Mouse (Mus musculus) midbrain, embryonic 11.5 days (tissue): ENCODE results near the gene Slc5a10. TPM values are rescaled to one million over a fixed set of nuclear protein-coding genes. Genes with fewer than 3 reads are reported as not detected.

Source experiments
- ATAC-seq: fragments of 200-750 bp; cut with Nextera tagmentation; 2 replicates; pipeline ENCODE4 v1.8.0; 2017; ENCODE audit warnings: moderate TSS enrichment, moderate library complexity; ENCODE audit not compliant: low FRiP score
- DNase-seq: peaks from one replicate; pipeline ENCODE4 v3.0.0; 2015; ENCODE audit warnings: low spot score; ENCODE audit errors: missing footprints
- H3K27ac ChIP-seq: fragments of 300-500 bp; sonication (generic); 2 replicates; pipeline ENCODE4 v1.5.1; 2014; ENCODE audit warnings: low read depth, low read length
- H3K27me3 ChIP-seq: fragments of 300-500 bp; sonication (generic); 2 replicates; pipeline ENCODE4 v1.6.1; 2014; ENCODE audit warnings: mild to moderate bottlenecking, low read length, moderate library complexity, mixed read lengths; ENCODE audit not compliant: control insufficient read depth, insufficient read depth
- H3K36me3 ChIP-seq: fragments of 300-500 bp; sonication (generic); 2 replicates; pipeline ENCODE4 v1.6.1; 2014; ENCODE audit warnings: mild to moderate bottlenecking, low read length, moderate library complexity, mixed read lengths; ENCODE audit not compliant: control insufficient read depth, insufficient read depth
- H3K4me1 ChIP-seq: fragments of 300-500 bp; sonication (generic); 2 replicates; pipeline ENCODE4 v1.6.1; 2014; ENCODE audit warnings: low read length; ENCODE audit not compliant: control insufficient read depth, insufficient read depth
- H3K4me2 ChIP-seq: fragments of 300-500 bp; sonication (generic); 2 replicates; pipeline ENCODE4 v1.6.1; 2014; ENCODE audit warnings: mild to moderate bottlenecking, moderate library complexity
- H3K4me3 ChIP-seq: fragments of 300-500 bp; sonication (generic); 2 replicates; pipeline ENCODE4 v1.5.1; 2014; ENCODE audit warnings: low read depth, low read length
- H3K9ac ChIP-seq: fragments of 300-500 bp; sonication (generic); 2 replicates; pipeline ENCODE4 v1.6.1; 2014; ENCODE audit warnings: low read length
- H3K9me3 ChIP-seq: fragments of 300-500 bp; sonication (generic); 2 replicates; pipeline ENCODE4 v1.6.1; 2016; ENCODE audit warnings: low read length; ENCODE audit not compliant: control insufficient read depth
- WGBS: fragments of 180-500 bp; shearing (Covaris S2); extraction: QIAGEN DNeasy Blood & Tissue Kit; methylation state at CpG from one replicate; pipeline ENCODE4 v1.1.7; 2014; 5-methylcytosine and 5-hydroxymethylcytosine counted together
- polyA plus RNA-seq: library from polyadenylated mRNA; unstranded; fragments of >200 nt; fragmentation: Nextera tagmentation; extraction: Ambion mirVana; gene quantifications from 2 replicates; pipeline ENCODE4 v1.2.1, GENCODE M21; 2014

The Slc5a10 gene
- polyA plus RNA-seq, 1 experiment from 2014 or later = not detected

- ATAC-seq (no peak), DNase-seq (no peak)
- Histone ChIP-seq H3K36me3 (no peaks in the 10 kb centered on the region), H3K4me2 (no peak overlapping the region), H3K4me1 (no peaks in the 10 kb centered on the region), H3K27ac (no peak overlapping the region), H3K4me3 (no peak overlapping the region), H3K9ac (no peak overlapping the region), H3K27me3 (no peaks in the 10 kb centered on the region; the same call in 1 of the 2 replicates), H3K9me3 (no peaks in the 10 kb centered on the region)
- 84% methylated on average over 5 of the region's 5 CpGs for WGBS
Measured at GRCm38 (mm10) chr11:61667782-61668181, 52.8 kb downstream of the Slc5a10 start.

GRCm38 (mm10) chr11:61667248-61667647 lies 53.4 kb downstream of the Slc5a10 start:
- Histone ChIP-seq H3K36me3 (no peaks in the 10 kb centered on the region), H3K27me3 (no peaks in the 10 kb centered on the region; the same call in 1 of the 2 replicates), H3K9me3 (no peaks in the 10 kb centered on the region), H3K9ac (no peak overlapping the region), H3K4me2 (no peak overlapping the region), H3K27ac (no peak overlapping the region), H3K4me3 (no peak overlapping the region), H3K4me1 (no peaks in the 10 kb centered on the region)
- 80% methylated on average over 5 of the region's 5 CpGs for WGBS
- ATAC-seq = no peak
- DNase-seq = no peak

DNA sequence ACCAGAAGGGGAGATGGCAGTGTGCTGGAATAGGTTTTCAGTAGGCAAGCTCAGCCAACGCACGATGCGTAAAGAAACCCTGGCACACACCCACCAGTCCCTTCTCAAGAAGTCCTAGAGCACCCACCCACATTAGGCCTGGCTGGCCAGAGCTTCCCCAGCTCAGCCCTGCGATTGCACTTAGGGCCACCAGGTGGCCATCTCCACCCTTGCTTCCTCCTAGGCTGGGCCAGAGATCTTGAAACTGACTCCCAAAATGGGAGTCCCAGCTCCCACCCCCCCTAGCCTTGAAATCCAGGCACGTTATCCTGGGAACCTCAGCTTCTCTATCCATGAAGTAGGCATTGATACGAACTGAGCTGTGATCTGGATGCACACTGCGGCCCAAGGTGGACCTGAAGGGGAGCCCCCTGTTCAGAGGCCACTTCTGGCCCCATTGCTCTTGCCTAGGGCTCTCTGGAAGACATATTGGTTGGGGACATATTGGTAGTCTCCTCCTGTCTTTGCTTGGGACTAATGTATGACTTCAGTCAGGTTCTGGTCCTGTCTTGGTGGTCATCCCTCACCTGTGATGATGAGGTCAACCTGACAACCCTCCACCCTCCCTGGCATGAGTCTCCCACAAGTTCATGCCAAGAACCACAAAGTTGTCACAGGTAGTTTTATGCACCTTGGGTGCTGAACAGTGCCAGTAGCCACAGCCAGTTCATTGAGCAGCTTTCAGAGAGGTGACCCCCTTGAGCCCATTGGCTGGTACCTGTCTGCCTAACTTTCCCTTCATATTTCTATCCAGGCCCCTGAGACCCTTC lies 54.4 kb downstream of the Slc5a10 start:
- Histone ChIP-seq H3K27me3 (no peaks in the 10 kb centered on the region), H3K4me2 (no peak overlapping the region), H3K27ac (no peak overlapping the region), H3K9ac (no peak overlapping the region), H3K4me3 (no peak overlapping the region), H3K9me3 (no peaks in the 10 kb centered on the region), H3K4me1 (no peaks in the 10 kb centered on the region), H3K36me3 (no peaks in the 10 kb centered on the region)
- DNase-seq = no peak
- 50% methylated on average over 7 of the region's 7 CpGs for WGBS
- ATAC-seq = no peak

DNA sequence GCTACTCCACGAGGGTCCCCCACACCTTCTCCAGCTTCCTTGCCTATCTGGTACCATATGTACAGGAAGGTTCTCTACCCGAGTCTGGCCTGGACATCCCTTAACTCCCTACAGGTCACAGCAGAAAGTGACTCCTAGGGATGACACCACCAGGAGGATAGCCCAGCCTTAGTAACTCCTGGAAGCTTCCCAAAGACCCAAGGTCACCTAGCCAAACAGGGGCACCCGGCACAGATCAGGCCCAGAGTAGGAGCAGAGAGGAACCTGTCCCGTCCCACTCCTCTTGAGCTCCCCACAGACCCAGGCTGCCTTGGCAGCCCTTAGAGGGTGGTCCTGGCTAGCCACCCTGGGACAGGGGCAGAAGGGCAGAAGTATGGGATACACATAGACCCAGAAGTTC lies 55.2 kb downstream of the Slc5a10 start:
- WGBS = 87% methylated on average over 4 of the region's 4 CpGs
- Histone ChIP-seq H3K4me1 (no peaks in the 10 kb centered on the region), H3K36me3 (no peaks in the 10 kb centered on the region), H3K4me2 (no peak overlapping the region), H3K4me3 (no peak overlapping the region), H3K27ac (no peak overlapping the region), H3K9ac (no peak overlapping the region), H3K27me3 (no peaks in the 10 kb centered on the region), H3K9me3 (no peaks in the 10 kb centered on the region)
- ATAC-seq (no peak), DNase-seq (no peak)

- DNase-seq = no peak
- H3K4me2 ChIP-seq = no peak overlapping the region
Measured at GRCm38 (mm10) chr11:61662189-61662588, 58.4 kb downstream of the Slc5a10 start.

GRCm38 (mm10) chr11:61660806-61661392 lies 59.7 kb downstream of the Slc5a10 start:
- H3K27ac ChIP-seq = no peak overlapping the region
- H3K9me3 ChIP-seq = no peaks in the 10 kb centered on the region
- 78% methylated on average over 7 of the region's 7 CpGs for WGBS
- H3K9ac ChIP-seq = no peak overlapping the region
- DNase-seq (no peak), ATAC-seq (no peak)
- no peaks in the 10 kb centered on the region for H3K36me3 ChIP-seq
- no peak overlapping the region for H3K4me3 ChIP-seq
- no peaks in the 10 kb centered on the region for H3K27me3 ChIP-seq
- H3K4me2 ChIP-seq = no peak overlapping the region
- H3K4me1 ChIP-seq = no peaks in the 10 kb centered on the region

More at GRCm38 (mm10) chr11:61662189-61662588, 58.4 kb downstream of the Slc5a10 start:
- Histone ChIP-seq H3K36me3 (no peaks in the 10 kb centered on the region), H3K9me3 (no peaks in the 10 kb centered on the region), H3K27ac (no peak overlapping the region), H3K4me3 (no peak overlapping the region), H3K4me1 (no peaks in the 10 kb centered on the region), H3K27me3 (no peaks in the 10 kb centered on the region), H3K9ac (no peak overlapping the region)
- 92% methylated on average over 5 of the region's 5 CpGs for WGBS
- no peak for ATAC-seq

DNA sequence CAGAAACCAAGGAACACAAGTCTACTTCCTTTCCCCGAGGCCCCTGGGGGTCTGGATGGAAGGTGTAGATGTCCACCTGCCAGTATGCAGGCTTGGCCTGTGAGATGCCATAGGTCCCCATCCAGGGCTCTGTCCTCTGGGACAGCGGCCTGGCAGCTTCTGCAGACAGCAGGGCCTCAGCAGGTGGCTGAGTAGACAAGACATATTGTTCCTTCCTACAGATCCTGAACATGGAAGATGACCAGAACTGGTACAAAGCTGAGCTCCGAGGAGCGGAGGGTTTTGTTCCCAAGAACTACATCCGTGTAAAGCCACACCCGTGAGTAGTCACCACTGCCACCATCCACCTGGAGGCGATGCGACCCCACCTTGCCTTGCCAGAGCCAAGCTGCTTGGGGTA lies 60.6 kb downstream of the Slc5a10 start:
- 87% methylated on average over 8 of the region's 8 CpGs for WGBS
- Histone ChIP-seq H3K27ac (no peak overlapping the region), H3K9ac (no peak overlapping the region), H3K4me1 (no peaks in the 10 kb centered on the region), H3K27me3 (no peaks in the 10 kb centered on the region), H3K4me3 (no peak overlapping the region), H3K4me2 (no peak overlapping the region), H3K36me3 (no peaks in the 10 kb centered on the region), H3K9me3 (no peaks in the 10 kb centered on the region)
- no peak for ATAC-seq
- no peak for DNase-seq

- no peaks in the 10 kb centered on the region for H3K9me3 ChIP-seq
- no peak overlapping the region for H3K9ac ChIP-seq
- ATAC-seq (no peak), DNase-seq (no peak)
- H3K36me3 ChIP-seq = no peaks in the 10 kb centered on the region
- no peak overlapping the region for H3K27ac ChIP-seq
- no peaks in the 10 kb centered on the region for H3K4me1 ChIP-seq
- no peaks in the 10 kb centered on the region for H3K27me3 ChIP-seq
- 82% methylated on average over 4 of the region's 4 CpGs for WGBS
- H3K4me2 ChIP-seq = no peak overlapping the region
- no peak overlapping the region for H3K4me3 ChIP-seq
Measured at GRCm38 (mm10) chr11:61659011-61659858, 61.4 kb downstream of the Slc5a10 start.
